Mouse (Mus musculus) midbrain, embryonic 12.5 days (tissue): Measurements from ENCODE around the gene Sdc3. TPM values are rescaled to one million over a fixed set of nuclear protein-coding genes. Genes with fewer than 3 reads are reported as not detected.

Experiments
- ATAC-seq: fragments of 200-750 bp; cut with Nextera tagmentation; 2 replicates; pipeline ENCODE4 v1.8.0; 2017; ENCODE audit warnings: low read depth, moderate TSS enrichment, moderate library complexity; ENCODE audit not compliant: low FRiP score
- H3K27ac ChIP-seq: fragments of 300-500 bp; sonication (generic); replicated peaks from 2 replicates; pipeline ENCODE4 v1.5.1; 2016; ENCODE audit warnings: mild to moderate bottlenecking
- H3K27me3 ChIP-seq: fragments of 300-500 bp; sonication (generic); 2 replicates; pipeline ENCODE4 v1.6.1; 2016; ENCODE audit warnings: mild to moderate bottlenecking
- H3K36me3 ChIP-seq: fragments of 300-500 bp; sonication (generic); 2 replicates; pipeline ENCODE4 v1.6.1; 2016
- H3K4me1 ChIP-seq: fragments of 300-500 bp; sonication (generic); 2 replicates; pipeline ENCODE4 v1.6.1; 2016
- H3K4me2 ChIP-seq: fragments of 300-500 bp; sonication (generic); replicated peaks from 2 replicates; pipeline ENCODE4 v1.6.1; 2016; ENCODE audit warnings: mild to moderate bottlenecking, moderate library complexity
- H3K4me3 ChIP-seq: fragments of 300-500 bp; sonication (generic); 2 replicates; pipeline ENCODE4 v1.5.1; 2016; ENCODE audit warnings: mild to moderate bottlenecking
- H3K9ac ChIP-seq: fragments of 300-500 bp; sonication (generic); replicated peaks from 2 replicates; pipeline ENCODE4 v1.6.1; 2016; ENCODE audit warnings: mild to moderate bottlenecking, moderate library complexity
- H3K9me3 ChIP-seq: fragments of 300-500 bp; sonication (generic); 2 replicates; pipeline ENCODE4 v1.6.1; 2016; ENCODE audit warnings: mild to moderate bottlenecking
- WGBS: fragments of 180-500 bp; shearing (Covaris S2); methylation state at CpG from one replicate; pipeline ENCODE4 v1.1.7; 2016; 5-methylcytosine and 5-hydroxymethylcytosine counted together
- polyA plus RNA-seq: library from polyadenylated mRNA; unstranded; fragments of >200 nt; fragmentation: Nextera tagmentation; extraction: Ambion mirVana; gene quantifications from 2 replicates; pipeline ENCODE4 v1.2.1, GENCODE M21; 2016

Gene Sdc3
- polyA plus RNA-seq, result 46.5 and 52.1 TPM in 2 replicates

- Histone ChIP-seq H3K27me3 (peaks cover 43% of the 10 kb centered on the region), H3K4me2 (peak within 1 kb of the TSS; percentile 96), H3K4me3 (peak within 1 kb of the TSS; percentile 89), H3K9ac (peak within 1 kb of the TSS; percentile 96), H3K27ac (peak within 1 kb of the TSS; percentile 82), H3K9me3 (no peaks in the 10 kb centered on the region), H3K36me3 (no peaks in the 10 kb centered on the region), H3K4me1 (peaks cover 34% of the 10 kb centered on the region)
- 2% methylated on average over 49 of the region's 99 CpGs for WGBS
- ATAC-seq, result peak; percentile 61
These were observed at the start of gene Sdc3 for GRCm38 (mm10) chr4:130792376-130793179. Gene Sdc3, plus strand, starts transcription at chr4:130792537.

- 80% methylated on average over 4 of the region's 4 CpGs for WGBS
- H3K36me3 ChIP-seq, result peaks cover 80% of the 10 kb centered on the region
- H3K4me3 ChIP-seq, result no peak overlapping the region
- no peaks in the 10 kb centered on the region for H3K9me3 ChIP-seq
- H3K27ac ChIP-seq, result no peak overlapping the region
- H3K9ac ChIP-seq, result no peak overlapping the region
- no peaks in the 10 kb centered on the region for H3K4me1 ChIP-seq
- no peak for ATAC-seq
- no peak overlapping the region for H3K4me2 ChIP-seq
- no peaks in the 10 kb centered on the region for H3K27me3 ChIP-seq
These were observed 48.3 kb upstream of the Sdc3 start for GRCm38 (mm10) chr4:130744058-130744457.

DNA sequence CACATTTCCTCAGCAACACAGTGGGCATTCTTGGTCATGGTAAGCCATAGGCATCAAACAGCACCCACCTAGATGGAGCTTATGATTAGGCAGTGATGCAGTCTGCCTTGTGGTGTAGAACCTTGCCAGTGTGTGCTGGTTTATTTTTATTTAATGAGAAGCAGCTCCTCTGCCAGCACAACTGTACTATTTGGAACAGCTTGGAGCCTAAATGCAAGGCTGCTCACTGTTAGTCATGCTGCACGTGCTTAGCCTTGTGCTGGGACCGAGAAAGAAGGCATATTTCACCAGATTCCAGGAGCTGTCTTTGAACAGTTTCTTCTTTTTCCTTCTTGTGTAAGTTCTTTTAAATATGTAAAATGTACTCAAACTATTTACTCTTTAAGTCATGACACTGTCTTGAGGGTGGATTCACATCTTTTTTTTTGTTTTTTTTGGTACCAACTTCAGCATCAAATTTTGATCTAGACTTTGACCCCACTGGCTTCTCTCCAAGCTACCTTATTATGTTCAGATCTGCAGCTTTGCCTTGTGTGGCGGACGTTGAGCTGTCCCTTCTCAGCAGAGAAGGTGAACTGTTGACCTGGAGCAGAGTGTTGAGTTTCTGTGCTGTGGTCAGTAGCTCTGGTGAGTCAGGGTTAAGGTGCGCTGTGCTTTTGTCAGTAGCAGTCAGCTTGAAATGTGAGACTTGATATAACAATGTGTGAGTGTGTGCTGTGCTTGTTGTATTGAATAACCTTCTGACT, 46.6 kb upstream of the Sdc3 start:
- Histone ChIP-seq H3K4me3 (no peak overlapping the region), H3K4me2 (no peak overlapping the region), H3K36me3 (peaks cover 95% of the 10 kb centered on the region), H3K9ac (no peak overlapping the region), H3K27me3 (no peaks in the 10 kb centered on the region), H3K27ac (no peak overlapping the region), H3K9me3 (no peaks in the 10 kb centered on the region), H3K4me1 (no peaks in the 10 kb centered on the region)
- ATAC-seq, result no peak
- WGBS, result 88% methylated on average over 5 of the region's 5 CpGs

DNA sequence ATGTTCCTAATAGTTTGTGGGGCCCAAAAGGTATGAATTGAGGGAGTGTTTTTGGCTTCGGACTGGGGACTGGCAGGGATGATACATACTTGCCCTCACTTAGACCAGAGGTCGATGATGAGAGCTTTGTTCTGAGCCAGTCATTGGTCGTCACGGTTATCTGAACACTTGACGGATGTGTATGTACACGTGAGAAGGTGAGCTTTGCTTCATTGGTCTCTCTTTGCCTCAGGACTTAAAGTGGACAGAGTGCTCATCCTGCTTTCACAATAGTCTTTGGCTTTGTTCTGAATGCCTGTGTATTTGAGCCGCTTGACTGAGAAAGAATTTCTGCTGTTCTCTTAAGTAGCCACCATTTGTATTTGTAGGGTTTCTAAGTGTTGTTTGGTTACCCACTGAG, 42.8 kb upstream of the Sdc3 start:
- no peaks in the 10 kb centered on the region for H3K9me3 ChIP-seq
- H3K9ac ChIP-seq, result no peak overlapping the region
- no peak for ATAC-seq
- H3K4me3 ChIP-seq, result no peak overlapping the region
- H3K4me2 ChIP-seq, result no peak overlapping the region
- H3K4me1 ChIP-seq, result no peaks in the 10 kb centered on the region
- H3K27me3 ChIP-seq, result no peaks in the 10 kb centered on the region
- no peak overlapping the region for H3K27ac ChIP-seq
- H3K36me3 ChIP-seq, result peaks cover 99% of the 10 kb centered on the region
- 81% methylated on average over 7 of the region's 7 CpGs for WGBS

- peaks cover 92% of the 10 kb centered on the region for H3K36me3 ChIP-seq
- no peaks in the 10 kb centered on the region for H3K9me3 ChIP-seq
- H3K4me3 ChIP-seq, result no peak overlapping the region
- no peaks in the 10 kb centered on the region for H3K27me3 ChIP-seq
- H3K9ac ChIP-seq, result no peak overlapping the region
- 88% methylated on average over 2 of the region's 2 CpGs for WGBS
- ATAC-seq, result no peak
- H3K4me2 ChIP-seq, result no peak overlapping the region
- no peaks in the 10 kb centered on the region for H3K4me1 ChIP-seq
- no peak overlapping the region for H3K27ac ChIP-seq
These were observed 40.4 kb upstream of the Sdc3 start for GRCm38 (mm10) chr4:130751966-130752365.

- no peaks in the 10 kb centered on the region for H3K4me1 ChIP-seq
- no peaks in the 10 kb centered on the region for H3K9me3 ChIP-seq
- 86% methylated on average over 7 of the region's 7 CpGs for WGBS
- H3K4me2 ChIP-seq, result no peak overlapping the region
- H3K9ac ChIP-seq, result no peak overlapping the region
- ATAC-seq, result no peak
- H3K36me3 ChIP-seq, result peaks cover 91% of the 10 kb centered on the region
- no peak overlapping the region for H3K4me3 ChIP-seq
- no peaks in the 10 kb centered on the region for H3K27me3 ChIP-seq
- H3K27ac ChIP-seq, result no peak overlapping the region; the same call in 1 of the 2 replicates
These were observed 39.7 kb upstream of the Sdc3 start for GRCm38 (mm10) chr4:130752591-130752990.

DNA sequence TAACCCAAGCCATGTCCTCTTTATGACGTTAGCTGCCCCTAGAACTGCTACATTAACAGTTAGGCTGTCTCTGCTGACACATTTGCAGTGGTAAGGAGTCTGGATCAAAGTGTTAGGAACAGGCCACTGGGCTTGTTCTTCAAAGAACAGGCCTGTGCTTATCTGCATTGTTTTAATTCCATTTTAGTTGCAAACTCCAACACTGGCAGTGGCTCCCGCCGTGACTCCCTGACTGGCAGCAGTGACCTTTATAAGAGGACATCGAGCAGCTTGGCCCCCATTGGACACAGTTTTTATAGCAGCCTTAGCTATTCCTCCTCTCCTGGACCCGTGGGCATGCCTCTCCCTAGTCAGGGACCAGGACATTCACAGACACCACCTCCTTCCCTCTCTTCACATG, 38.6 kb upstream of the Sdc3 start:
- no peak for ATAC-seq
- peaks cover 91% of the 10 kb centered on the region for H3K36me3 ChIP-seq
- no peak overlapping the region for H3K4me2 ChIP-seq
- H3K27me3 ChIP-seq, result no peaks in the 10 kb centered on the region
- H3K4me1 ChIP-seq, result no peaks in the 10 kb centered on the region
- H3K9ac ChIP-seq, result no peak overlapping the region
- no peaks in the 10 kb centered on the region for H3K9me3 ChIP-seq
- WGBS, result 77% methylated on average over 5 of the region's 5 CpGs
- no peak overlapping the region for H3K27ac ChIP-seq
- no peak overlapping the region for H3K4me3 ChIP-seq

GRCm38 (mm10) chr4:130754776-130755175, 37.6 kb upstream of the Sdc3 start:
- 83% methylated on average over 2 of the region's 2 CpGs for WGBS
- Histone ChIP-seq H3K27ac (no peak overlapping the region), H3K27me3 (no peaks in the 10 kb centered on the region), H3K36me3 (peaks cover 91% of the 10 kb centered on the region), H3K9me3 (no peaks in the 10 kb centered on the region), H3K4me1 (no peaks in the 10 kb centered on the region), H3K4me3 (no peak overlapping the region), H3K9ac (no peak overlapping the region), H3K4me2 (no peak overlapping the region)
- no peak for ATAC-seq

DNA sequence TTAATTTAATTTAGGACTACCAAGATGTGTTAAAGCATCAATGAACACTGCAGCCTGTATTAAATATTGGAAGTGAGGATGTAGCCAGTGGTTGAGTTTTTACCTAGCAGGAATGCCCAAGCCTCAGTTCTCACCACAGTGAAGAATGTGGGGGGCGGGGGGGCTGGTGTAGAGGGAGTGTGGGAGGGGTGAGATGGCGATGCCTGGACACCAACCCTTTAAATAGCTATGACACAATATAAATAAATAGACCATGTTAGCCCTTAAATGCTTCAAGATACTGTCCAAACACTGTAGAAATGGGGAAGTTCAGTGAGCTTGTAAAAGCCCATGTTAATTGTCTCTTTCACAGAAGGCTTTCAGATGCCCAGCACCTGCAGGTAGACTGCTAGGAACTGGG, 32.5 kb upstream of the Sdc3 start:
- no peaks in the 10 kb centered on the region for H3K9me3 ChIP-seq
- H3K4me3 ChIP-seq, result no peak overlapping the region
- no peaks in the 10 kb centered on the region for H3K4me1 ChIP-seq
- no peak overlapping the region for H3K27ac ChIP-seq
- H3K9ac ChIP-seq, result no peak overlapping the region
- 97% methylated on average over 2 of the region's 2 CpGs for WGBS
- no peak for ATAC-seq
- H3K36me3 ChIP-seq, result peaks cover 83% of the 10 kb centered on the region
- H3K4me2 ChIP-seq, result no peak overlapping the region
- no peaks in the 10 kb centered on the region for H3K27me3 ChIP-seq

GRCm38 (mm10) chr4:130761809-130762208, 30.5 kb upstream of the Sdc3 start:
- H3K4me1 ChIP-seq, result no peaks in the 10 kb centered on the region
- no peak overlapping the region for H3K9ac ChIP-seq
- ATAC-seq, result no peak
- H3K36me3 ChIP-seq, result peaks cover 88% of the 10 kb centered on the region
- WGBS, result 92% methylated on average over 5 of the region's 5 CpGs
- H3K27ac ChIP-seq, result no peak overlapping the region
- no peaks in the 10 kb centered on the region for H3K9me3 ChIP-seq
- H3K4me3 ChIP-seq, result no peak overlapping the region
- no peak overlapping the region for H3K4me2 ChIP-seq
- H3K27me3 ChIP-seq, result no peaks in the 10 kb centered on the region

- no peak for ATAC-seq
- H3K27ac ChIP-seq, result no peak overlapping the region
- no peaks in the 10 kb centered on the region for H3K27me3 ChIP-seq
- H3K4me2 ChIP-seq, result no peak overlapping the region
- WGBS, result 94% methylated on average over 7 of the region's 7 CpGs
- H3K4me1 ChIP-seq, result no peaks in the 10 kb centered on the region
- H3K36me3 ChIP-seq, result peaks cover 88% of the 10 kb centered on the region
- H3K4me3 ChIP-seq, result no peak overlapping the region
- no peaks in the 10 kb centered on the region for H3K9me3 ChIP-seq
- H3K9ac ChIP-seq, result no peak overlapping the region
These were observed 26.8 kb upstream of the Sdc3 start for GRCm38 (mm10) chr4:130765399-130766160.

GRCm38 (mm10) chr4:130766387-130766786, 25.9 kb upstream of the Sdc3 start:
- Histone ChIP-seq H3K4me2 (no peak overlapping the region), H3K9me3 (no peaks in the 10 kb centered on the region), H3K36me3 (peaks cover 88% of the 10 kb centered on the region), H3K27ac (no peak overlapping the region), H3K27me3 (no peaks in the 10 kb centered on the region), H3K9ac (no peak overlapping the region), H3K4me1 (no peaks in the 10 kb centered on the region), H3K4me3 (no peak overlapping the region)
- ATAC-seq, result no peak
- 78% methylated on average over 2 of the region's 2 CpGs for WGBS
